19 mouse cellular contexts compared by ENCODE assay signal in genomic region chr13:90030911-90031310, GRCm38 (mm10).
A peak's percentile ranks its signal among the peaks of the same experiment; 100 is the strongest.
DNase-seq lines count a peak whose midpoint lies in the region.
"Had no signal": no experiment of that assay in that cellular context is flagged by ENCODE, and none has a peak within 500 bp of the region (broad histone marks: within the 10 kb centered on the region; RNA-seq: fewer than 3 reads in every experiment).

No protein-coding gene starts in this region.

- peak; percentile 40 to 58 for DNase-seq in cerebellum, postnatal 10 days
- no peak for DNase-seq in cerebellum, postnatal 25 days
- DNase-seq in adipocyte (ENCODE audit: low spot score), result peak; percentile 17
- DNase-seq in embryo, embryonic 10 days (ENCODE audit: low spot score), result peak; percentile 52
- peak; percentile 11 for DNase-seq in forelimb bud, embryonic 11.5 days (ENCODE audit: low read depth, low spot score)
- DNase-seq in retina, postnatal 1 day, result no peak
- DNase-seq: adrenal gland, adult 2 months; adrenal gland, postnatal 36 days; B cell, adult 2 months; forebrain, postnatal 0 days; gastrocnemius, postnatal 14 days; heart, postnatal 14 days; kidney, adult 8-10 months; kidney, postnatal 4 days; layer of hippocampus, postnatal 36 days; liver; lung, adult 2 months; lung, postnatal 10 days; thymus, postnatal 4 days had no signal

Comparison
In these comparisons a context has a peak if more than half of its experiments do, and no peak if none do; other contexts are left out.
1. DNase-seq: peak in cerebellum, postnatal 10 days (2 of 2), adipocyte (single experiment), embryo, embryonic 10 days (single experiment) and forelimb bud, embryonic 11.5 days (single experiment); none in cerebellum, postnatal 25 days (0 of 2) and retina, postnatal 1 day (single experiment).